Mouse (Mus musculus) heart, embryonic 11.5 days (tissue): Measurements from ENCODE around the gene D8Ertd738e. TPM values are rescaled to one million over a fixed set of nuclear protein-coding genes. Genes with fewer than 3 reads are reported as not detected.

Source experiments
- ATAC-seq: fragments of 200-750 bp; cut with Nextera tagmentation; replicated peaks from 2 replicates; pipeline ENCODE4 v1.8.0; 2017; ENCODE audit warnings: moderate library complexity; ENCODE audit not compliant: insufficient number of reproducible peaks, low FRiP score, low TSS enrichment
- H3K27ac ChIP-seq: fragments of 300-500 bp; sonication (generic); 2 replicates; pipeline ENCODE4 v1.5.1; 2014; ENCODE audit warnings: mild to moderate bottlenecking, low read depth, low read length
- H3K27me3 ChIP-seq: fragments of 300-500 bp; sonication (generic); 2 replicates; pipeline ENCODE4 v1.6.1; 2014; ENCODE audit warnings: mild to moderate bottlenecking, low read length, mixed read lengths; ENCODE audit not compliant: control insufficient read depth, insufficient read depth
- H3K36me3 ChIP-seq: fragments of 300-500 bp; sonication (generic); 2 replicates; pipeline ENCODE4 v1.6.1; 2014; ENCODE audit warnings: mild to moderate bottlenecking, low read length, moderate library complexity, mixed read lengths; ENCODE audit not compliant: control insufficient read depth, insufficient read depth
- H3K4me1 ChIP-seq: fragments of 300-500 bp; sonication (generic); 2 replicates; pipeline ENCODE4 v1.6.1; 2014; ENCODE audit warnings: low read length; ENCODE audit not compliant: control insufficient read depth, insufficient read depth
- H3K4me2 ChIP-seq: fragments of 300-500 bp; sonication (generic); 2 replicates; pipeline ENCODE4 v1.6.1; 2014; ENCODE audit warnings: mild to moderate bottlenecking, moderate library complexity
- H3K4me3 ChIP-seq: fragments of 300-500 bp; sonication (generic); 2 replicates; pipeline ENCODE4 v1.5.1; 2014; ENCODE audit warnings: low read depth, low read length
- H3K9ac ChIP-seq: fragments of 300-500 bp; sonication (generic); 2 replicates; pipeline ENCODE4 v1.6.1; 2014; ENCODE audit warnings: mild to moderate bottlenecking, low read depth, low read length, moderate library complexity
- H3K9me3 ChIP-seq: fragments of 300-500 bp; sonication (generic); replicated peaks from 2 replicates; pipeline ENCODE4 v1.6.1; 2016; ENCODE audit warnings: low read length; ENCODE audit not compliant: control insufficient read depth
- WGBS: fragments of 180-500 bp; shearing (Covaris S2); extraction: QIAGEN DNeasy Blood & Tissue Kit; methylation state at CpG from one replicate; pipeline ENCODE4 v1.1.7; 2014; ENCODE audit not compliant: insufficient replicate concordance; 5-methylcytosine and 5-hydroxymethylcytosine counted together
- polyA plus RNA-seq: library from polyadenylated mRNA; unstranded; fragments of >200 nt; fragmentation: Nextera tagmentation; extraction: Ambion mirVana; gene quantifications from 2 replicates; pipeline ENCODE4 v1.2.1, GENCODE M21; 2014

Gene D8Ertd738e
- polyA plus RNA-seq, 1 experiment from 2014 or later: 330 TPM

DNA sequence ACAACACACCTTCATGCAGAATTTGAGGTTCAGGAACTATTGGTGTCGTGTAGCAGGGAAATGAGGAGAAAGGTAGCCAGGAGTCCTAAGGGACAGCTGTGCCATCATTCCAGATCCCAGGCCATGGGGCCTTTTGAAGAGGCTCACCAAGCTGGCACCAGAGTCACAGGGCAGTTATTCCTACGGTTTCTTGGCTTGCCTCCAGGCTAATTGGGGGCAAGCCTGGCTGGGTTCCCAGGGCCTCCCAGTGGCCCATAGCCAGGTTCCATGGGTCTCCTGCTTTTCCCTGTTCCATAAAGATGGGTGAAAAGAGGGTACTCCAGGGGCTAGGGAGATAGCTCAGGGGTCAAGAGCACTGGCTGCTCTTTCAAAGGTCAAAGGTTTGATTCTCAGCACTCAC, 7.7 kb downstream of the D8Ertd738e start:
- H3K4me3 ChIP-seq: no peak overlapping the region
- no peaks in the 10 kb centered on the region for H3K9me3 ChIP-seq
- no peak overlapping the region for H3K9ac ChIP-seq
- H3K27me3 ChIP-seq: no peaks in the 10 kb centered on the region
- H3K4me2 ChIP-seq: no peak overlapping the region
- 55% methylated on average over 2 of the region's 2 CpGs for WGBS
- peaks cover 19% of the 10 kb centered on the region for H3K36me3 ChIP-seq
- H3K27ac ChIP-seq: no peak overlapping the region
- no peaks in the 10 kb centered on the region for H3K4me1 ChIP-seq
- no peak for ATAC-seq

DNA sequence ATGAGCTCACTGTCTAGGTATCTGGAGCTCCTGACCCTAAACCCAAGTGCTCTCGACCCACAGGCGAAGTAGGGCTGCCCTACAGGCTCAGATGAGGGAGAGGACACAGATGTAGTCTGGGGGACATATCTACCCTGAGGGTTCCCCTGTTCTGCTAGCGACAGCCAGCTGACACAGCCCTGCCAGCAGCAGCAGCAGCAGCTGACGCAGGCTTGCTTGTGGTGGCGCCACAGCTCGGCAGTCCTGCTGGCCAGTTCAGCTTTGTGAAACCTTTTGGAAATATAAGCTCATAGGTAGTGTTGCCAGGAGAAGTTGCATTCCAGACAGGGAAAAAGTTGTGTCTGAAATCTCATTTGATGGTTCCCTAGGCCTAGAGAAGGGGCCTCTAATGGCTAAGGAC, 8.4 kb downstream of the D8Ertd738e start:
- ATAC-seq: no peak
- Histone ChIP-seq H3K4me1 (peaks cover 2% of the 10 kb centered on the region; the same call in 1 of the 2 replicates), H3K36me3 (peaks cover 14% of the 10 kb centered on the region), H3K27ac (no peak overlapping the region), H3K9ac (0 out of 2 replicates have a peak overlapping the region, but pooled peaks have one; percentile 5), H3K9me3 (no peaks in the 10 kb centered on the region), H3K27me3 (no peaks in the 10 kb centered on the region), H3K4me2 (no peak overlapping the region), H3K4me3 (no peak overlapping the region)
- 42% methylated on average over 6 of the region's 6 CpGs for WGBS

DNA sequence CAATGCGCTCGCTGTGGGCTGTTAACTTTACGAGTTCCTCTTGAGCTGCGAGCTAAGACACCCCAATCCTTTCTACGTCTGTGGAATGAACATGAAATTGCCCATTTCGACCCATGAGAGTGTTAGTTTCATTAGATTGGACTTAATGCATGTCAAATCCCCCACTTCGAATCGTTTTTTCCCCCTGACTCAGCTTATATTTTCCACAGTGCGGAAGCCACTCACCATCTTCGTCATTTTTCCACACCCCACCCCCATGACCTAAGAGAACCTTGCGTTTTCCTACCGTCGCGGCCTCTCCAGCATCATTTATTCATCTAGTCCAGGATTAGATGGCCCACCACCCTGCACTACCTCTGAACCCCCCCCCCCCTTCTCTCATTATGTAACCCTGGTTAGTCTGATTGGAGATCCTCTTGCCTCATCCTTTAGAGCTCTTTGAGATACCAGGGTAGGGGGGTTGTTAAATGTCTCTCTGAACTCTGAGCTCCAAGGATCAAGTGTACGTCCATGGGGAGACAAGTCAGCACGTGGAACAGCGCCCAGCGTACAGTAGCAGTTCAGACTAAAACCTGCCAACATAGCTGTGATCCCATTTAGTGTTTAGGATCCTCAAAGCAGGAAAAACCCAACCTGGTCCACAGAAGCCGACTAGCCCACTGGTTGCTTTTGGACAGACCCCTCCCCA, 11.8 kb downstream of the D8Ertd738e start:
- H3K9me3 ChIP-seq: no peaks in the 10 kb centered on the region
- peak overlapping the region; percentile 74 for H3K9ac ChIP-seq
- peaks cover 10% of the 10 kb centered on the region for H3K4me1 ChIP-seq
- H3K4me3 ChIP-seq: peak overlapping the region; percentile 89
- no peak for ATAC-seq
- peaks cover 4% of the 10 kb centered on the region; the same call in 1 of the 2 replicates for H3K36me3 ChIP-seq
- peak overlapping the region; percentile 60 for H3K27ac ChIP-seq
- WGBS: 13% methylated on average over 19 of the region's 19 CpGs
- H3K4me2 ChIP-seq: peak overlapping the region; percentile 74
- no peaks in the 10 kb centered on the region for H3K27me3 ChIP-seq

DNA sequence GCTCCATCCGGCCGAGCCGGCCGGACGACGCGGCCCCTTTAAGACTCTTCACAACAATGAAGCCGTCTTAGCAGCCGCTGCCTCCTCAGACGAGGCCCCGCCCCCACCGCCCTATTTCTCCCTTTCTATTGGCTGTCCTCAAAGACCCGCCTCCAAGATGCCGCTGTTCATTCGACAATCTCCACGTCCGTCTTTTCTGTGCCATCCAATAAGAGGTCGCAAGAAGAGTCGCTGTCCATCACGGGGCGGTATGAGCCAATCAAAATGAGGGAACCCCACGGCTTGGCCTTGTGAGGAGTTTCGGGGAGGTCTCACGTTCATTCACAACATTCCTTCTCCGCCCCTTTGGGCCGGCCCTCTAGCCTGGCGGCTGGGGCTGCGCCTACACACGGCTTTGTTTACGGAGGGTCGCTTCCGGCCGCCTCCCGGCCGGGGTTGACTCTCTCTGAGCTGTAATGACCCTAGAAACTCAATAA, 12.5 kb downstream of the D8Ertd738e start, which contains the start of gene Zswim4:
Gene Zswim4 (minus strand): TSS at position 58 of the 476 bp plus-strand sequence.
- Histone ChIP-seq H3K27me3 (no peaks in the 10 kb centered on the region), H3K4me1 (peaks cover 10% of the 10 kb centered on the region), H3K27ac (peak within 1 kb of the TSS; percentile 65), H3K36me3 (peaks cover 6% of the 10 kb centered on the region; the same call in 1 of the 2 replicates), H3K4me2 (peak within 1 kb of the TSS; percentile 88), H3K9ac (peak within 1 kb of the TSS; percentile 91), H3K4me3 (peak within 1 kb of the TSS; percentile 89), H3K9me3 (no peaks in the 10 kb centered on the region)
- peak; percentile 97 for ATAC-seq
- WGBS: under 1% methylated on average over 35 of the region's 35 CpGs

DNA sequence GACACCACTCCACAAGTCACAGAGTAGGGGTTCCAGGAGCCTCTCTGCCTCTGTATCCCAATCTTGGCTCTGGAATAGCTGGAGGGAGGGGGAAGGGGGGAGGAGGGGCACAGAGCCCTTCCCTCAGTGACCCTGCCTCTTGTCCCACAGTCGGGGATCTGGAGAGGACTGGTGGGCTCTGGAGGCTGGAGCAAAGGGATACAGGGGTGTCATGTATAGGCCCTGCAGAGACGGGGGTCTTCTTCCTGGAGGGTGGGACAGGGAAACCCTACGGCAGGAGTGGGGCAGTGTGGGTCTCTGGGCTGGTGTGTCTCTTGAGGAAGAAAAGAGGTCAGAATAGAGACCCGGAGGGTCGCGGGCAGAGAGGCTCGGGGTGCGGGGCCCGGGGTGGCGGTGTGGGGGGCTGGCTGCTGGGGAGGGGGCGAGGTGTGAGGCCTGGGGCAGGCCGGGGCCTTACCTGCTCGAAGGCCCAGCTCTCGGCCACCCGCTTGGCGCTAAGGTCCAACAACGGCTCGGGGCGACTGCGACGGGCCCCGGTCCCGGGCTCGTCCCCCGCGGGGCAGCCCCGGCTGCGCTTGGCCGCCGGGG, 13.0 kb downstream of the D8Ertd738e start:
- under 1% methylated on average over 30 of the region's 30 CpGs for WGBS
- Histone ChIP-seq H3K4me3 (peak overlapping the region; percentile 89), H3K9me3 (no peaks in the 10 kb centered on the region), H3K36me3 (peaks cover 6% of the 10 kb centered on the region; the same call in 1 of the 2 replicates), H3K4me1 (peaks cover 10% of the 10 kb centered on the region), H3K27me3 (no peaks in the 10 kb centered on the region), H3K4me2 (peak overlapping the region; percentile 88), H3K9ac (peak overlapping the region; percentile 91), H3K27ac (peak overlapping the region; percentile 65)
- ATAC-seq: 0 out of 2 replicates have a peak, but pooled peaks have one; percentile 1

DNA sequence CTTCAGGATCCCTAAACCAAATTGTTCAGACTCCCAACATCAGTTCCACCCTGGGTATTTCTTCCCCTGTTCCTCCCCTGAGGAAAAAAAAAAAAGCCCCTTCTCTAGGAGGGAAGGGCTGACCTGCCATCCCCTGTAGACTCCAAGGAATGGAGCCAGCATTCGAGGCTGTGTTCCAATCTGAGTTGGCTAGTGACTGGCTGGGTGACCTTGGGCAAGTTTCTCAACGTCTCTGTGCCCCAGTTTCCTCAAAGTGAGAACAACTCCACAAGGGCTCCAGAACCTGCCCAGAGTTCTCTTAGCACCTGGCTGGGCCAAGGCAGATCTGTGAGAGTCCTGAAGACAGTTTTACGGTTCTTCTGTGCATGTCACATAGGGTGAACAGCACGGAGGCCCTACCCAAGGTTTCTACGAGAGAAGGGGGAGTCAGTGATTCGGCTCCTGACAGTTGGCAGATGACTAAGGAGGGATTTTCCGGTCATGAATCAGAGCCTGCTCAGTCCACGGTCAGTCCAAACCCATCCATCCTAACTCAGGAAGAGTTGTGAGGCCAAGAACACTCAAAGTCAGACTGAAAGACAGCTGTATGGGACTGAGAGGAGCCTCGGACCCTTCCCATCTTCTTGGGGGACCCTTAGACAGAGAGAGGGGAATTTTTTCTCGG, 13.6 kb downstream of the D8Ertd738e start:
- H3K4me1 ChIP-seq: peaks cover 10% of the 10 kb centered on the region
- peak overlapping the region; percentile 91 for H3K9ac ChIP-seq
- 32% methylated on average over 10 of the region's 10 CpGs for WGBS
- peaks cover 6% of the 10 kb centered on the region; the same call in 1 of the 2 replicates for H3K36me3 ChIP-seq
- H3K4me3 ChIP-seq: peak overlapping the region; percentile 89
- H3K4me2 ChIP-seq: peak overlapping the region; percentile 88
- no peaks in the 10 kb centered on the region for H3K9me3 ChIP-seq
- H3K27me3 ChIP-seq: no peaks in the 10 kb centered on the region
- ATAC-seq: no peak
- peak overlapping the region; percentile 65; the same call in 1 of the 2 replicates for H3K27ac ChIP-seq

DNA sequence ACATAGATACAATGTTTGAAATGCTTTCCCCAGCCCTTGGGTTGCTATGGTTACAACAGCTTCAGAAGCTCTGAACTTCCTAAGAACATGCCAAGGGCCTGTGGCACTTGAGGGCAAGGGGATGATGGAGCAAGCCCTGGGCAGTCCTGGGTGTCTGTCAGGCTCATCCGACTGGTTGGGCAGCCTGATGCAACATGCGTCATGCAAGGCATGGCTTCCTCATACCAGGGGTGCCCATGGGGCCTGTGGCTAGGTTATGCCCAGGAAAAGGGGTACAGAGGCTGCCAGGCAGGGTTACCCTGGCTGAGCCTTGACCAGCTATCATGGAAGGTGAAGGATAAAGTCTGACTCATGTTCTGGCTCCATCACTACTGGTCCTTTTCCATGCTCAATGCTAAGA, 16.5 kb downstream of the D8Ertd738e start:
- no peaks in the 10 kb centered on the region for H3K9me3 ChIP-seq
- no peak for ATAC-seq
- no peak overlapping the region for H3K4me2 ChIP-seq
- peaks cover 9% of the 10 kb centered on the region for H3K36me3 ChIP-seq
- no peak overlapping the region for H3K27ac ChIP-seq
- WGBS: 76% methylated on average over 2 of the region's 2 CpGs
- H3K4me3 ChIP-seq: no peak overlapping the region
- H3K4me1 ChIP-seq: peaks cover 10% of the 10 kb centered on the region
- H3K9ac ChIP-seq: no peak overlapping the region
- H3K27me3 ChIP-seq: no peaks in the 10 kb centered on the region

DNA sequence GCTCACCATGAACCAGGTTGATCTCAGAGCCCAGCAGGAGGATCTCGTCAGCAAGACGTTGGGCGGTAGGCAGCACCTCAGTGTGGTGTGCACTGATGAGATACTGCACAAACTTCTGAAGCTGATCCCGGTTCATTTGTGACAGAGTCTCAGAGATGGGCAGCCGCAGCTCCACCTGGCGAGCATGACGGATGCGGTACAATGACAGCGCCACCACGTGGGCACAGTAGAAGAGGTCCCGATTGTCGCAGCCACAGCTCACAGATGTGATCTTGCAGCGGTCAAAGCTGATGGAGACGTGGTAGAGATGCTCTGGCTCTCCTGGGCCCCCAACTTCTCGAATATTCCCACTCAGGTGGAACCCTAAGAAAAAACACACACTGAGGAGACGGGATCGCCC, 18.8 kb downstream of the D8Ertd738e start:
- Histone ChIP-seq H3K27ac (no peak overlapping the region), H3K9me3 (no peaks in the 10 kb centered on the region), H3K27me3 (no peaks in the 10 kb centered on the region), H3K4me2 (no peak overlapping the region), H3K9ac (no peak overlapping the region), H3K4me3 (no peak overlapping the region), H3K4me1 (peaks cover 3% of the 10 kb centered on the region), H3K36me3 (peaks cover 15% of the 10 kb centered on the region)
- WGBS: 76% methylated on average over 17 of the region's 17 CpGs
- ATAC-seq: no peak
